Mouse (Mus musculus): ENCODE results near the gene Notch2.
A peak's percentile ranks its signal among the peaks of the same experiment; 100 is the strongest.
"Not testable (repeated sequence)": the region's sequence is repeated elsewhere in the genome, so short reads cannot be mapped to it uniquely, and the experiment has no call there.

The Notch2 gene

GRCm38 (mm10) chr3:98106590-98107313 is 93.4 kb downstream of the Notch2 start:
- DNase-seq: no peak

DNA sequence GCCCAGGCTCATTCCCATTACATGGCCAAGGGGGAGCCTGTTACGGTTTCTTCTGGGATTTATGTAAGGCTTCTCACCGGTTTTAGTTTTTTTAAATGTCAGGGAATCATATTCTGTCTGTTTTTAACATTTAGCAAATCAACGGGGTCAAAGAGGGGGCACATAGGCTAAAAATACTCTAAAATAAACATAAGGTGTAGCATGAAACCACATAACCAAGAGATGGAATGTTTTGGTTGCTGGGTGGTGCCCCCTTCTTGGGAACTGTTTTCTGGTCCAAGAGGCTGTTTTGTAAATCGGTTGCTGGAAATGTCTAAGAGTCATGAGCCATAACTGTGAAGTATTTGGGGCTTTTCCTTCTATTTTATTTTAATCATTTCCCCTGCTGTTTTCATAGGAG is 95.1 kb downstream of the Notch2 start:
- no peak for DNase-seq

- no peak for DNase-seq
These were observed 95.5 kb downstream of the Notch2 start for GRCm38 (mm10) chr3:98108866-98109265.

- no peak for DNase-seq
These were observed 97.3 kb downstream of the Notch2 start for GRCm38 (mm10) chr3:98110610-98111009.

DNA sequence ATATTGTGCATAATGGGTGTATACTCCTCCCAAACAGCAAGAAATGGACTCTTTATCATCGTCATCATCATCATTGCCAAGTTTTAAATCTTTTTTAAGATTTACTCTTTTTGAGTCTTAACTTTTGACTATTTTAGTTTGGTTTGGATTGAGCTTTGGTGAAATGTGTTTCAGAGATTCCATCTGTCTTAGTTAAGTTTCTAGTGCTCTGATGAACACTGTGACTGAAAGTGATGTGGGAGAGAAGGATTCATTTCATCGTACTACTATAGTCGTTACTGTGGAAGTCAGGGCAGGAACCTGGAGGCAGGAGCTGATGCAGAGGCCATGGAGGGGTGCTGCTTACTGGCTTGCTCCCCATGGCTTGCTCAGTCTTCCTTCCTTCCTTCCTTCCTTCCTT is 104.9 kb downstream of the Notch2 start:
- no peak for DNase-seq

DNA sequence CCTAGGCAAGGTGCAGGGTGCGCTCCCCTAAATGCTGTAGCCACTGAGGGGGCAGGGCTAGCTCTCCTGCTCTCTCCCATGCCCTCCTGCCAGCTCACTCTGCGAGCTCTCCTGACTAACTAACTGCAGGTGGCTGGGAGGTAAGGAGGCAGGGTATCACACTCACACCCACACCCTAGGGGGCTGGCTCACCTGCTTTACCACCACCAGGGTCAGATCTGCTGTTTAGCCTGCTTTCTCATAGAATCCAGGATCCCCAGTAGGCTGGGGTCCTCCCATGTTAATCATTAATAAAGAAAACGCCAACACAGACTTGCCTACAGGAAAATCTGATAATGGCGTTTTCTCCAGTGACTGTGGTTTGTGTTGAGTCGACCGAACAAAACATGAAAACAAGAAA is 106.0 kb downstream of the Notch2 start:
- DNase-seq: no peak

GRCm38 (mm10) chr3:98120884-98121283 is 107.6 kb downstream of the Notch2 start:
- DNase-seq: no peak

DNA sequence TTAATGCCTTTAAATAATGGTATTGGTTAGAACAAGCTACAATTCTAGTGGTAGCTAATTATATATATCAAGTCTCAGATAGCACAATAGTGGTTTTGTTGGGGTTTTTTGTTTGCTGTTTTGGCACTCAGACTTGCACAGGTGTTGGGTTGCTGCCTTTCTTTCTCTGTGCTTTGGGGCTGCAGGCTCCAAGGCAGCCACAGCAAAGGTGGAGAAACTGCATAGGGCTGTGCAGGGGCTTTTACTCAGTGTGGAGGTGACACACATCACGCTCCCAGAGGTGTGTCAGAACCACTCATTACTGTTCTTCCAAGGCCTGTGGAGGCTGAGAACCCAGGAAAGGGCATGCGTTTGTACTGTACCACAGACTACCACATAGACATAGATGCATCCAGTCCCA is 114.4 kb downstream of the Notch2 start:
- no peak for DNase-seq

- DNase-seq: no peak
These were observed 115.4 kb downstream of the Notch2 start for GRCm38 (mm10) chr3:98128716-98129115.

GRCm38 (mm10) chr3:98132140-98132539 is 118.8 kb downstream of the Notch2 start:
- DNase-seq: not testable (repeated sequence)

DNA sequence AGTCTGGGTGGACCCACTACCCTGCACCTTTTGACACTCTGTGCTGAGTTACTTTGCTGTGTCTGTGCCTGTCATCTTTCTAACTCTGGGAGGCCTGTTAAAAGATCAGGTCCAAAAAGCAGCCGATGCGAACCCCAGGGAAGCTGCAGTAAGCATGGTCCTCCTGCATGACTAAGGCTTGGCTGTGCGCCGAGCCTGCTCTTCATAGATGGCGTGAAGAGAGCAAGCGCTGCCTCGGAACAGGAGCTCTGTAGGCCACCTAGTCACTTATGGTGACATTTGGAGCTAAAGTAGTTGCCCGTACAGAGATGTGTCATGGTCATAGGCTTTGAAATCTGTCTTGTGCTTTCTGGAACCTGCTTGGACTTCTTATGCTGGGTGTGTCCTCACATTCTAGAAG is 119.3 kb downstream of the Notch2 start:
- no peak for DNase-seq

DNA sequence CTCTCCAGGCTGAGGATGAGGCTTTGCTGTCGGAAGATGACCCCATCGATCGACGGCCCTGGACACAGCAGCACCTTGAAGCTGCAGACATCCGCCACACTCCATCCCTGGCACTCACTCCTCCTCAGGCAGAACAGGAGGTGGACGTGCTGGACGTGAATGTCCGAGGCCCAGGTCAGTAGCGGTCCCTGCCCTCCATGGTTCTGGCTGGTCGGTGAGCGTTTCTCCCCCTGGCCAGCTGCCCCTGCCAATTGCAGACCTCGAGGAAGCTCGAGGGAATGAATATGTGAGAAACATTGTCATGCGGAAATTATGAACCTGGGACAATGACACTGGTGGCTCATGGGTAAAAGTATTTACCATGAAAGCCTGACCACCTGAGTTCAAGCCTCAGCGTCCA is 128.1 kb downstream of the Notch2 start:
- no peak for DNase-seq

GRCm38 (mm10) chr3:98142862-98143261 is 129.5 kb downstream of the Notch2 start:
- DNase-seq: no peak

GRCm38 (mm10) chr3:98145204-98145603 is 131.9 kb downstream of the Notch2 start:
- no peak for DNase-seq

DNA sequence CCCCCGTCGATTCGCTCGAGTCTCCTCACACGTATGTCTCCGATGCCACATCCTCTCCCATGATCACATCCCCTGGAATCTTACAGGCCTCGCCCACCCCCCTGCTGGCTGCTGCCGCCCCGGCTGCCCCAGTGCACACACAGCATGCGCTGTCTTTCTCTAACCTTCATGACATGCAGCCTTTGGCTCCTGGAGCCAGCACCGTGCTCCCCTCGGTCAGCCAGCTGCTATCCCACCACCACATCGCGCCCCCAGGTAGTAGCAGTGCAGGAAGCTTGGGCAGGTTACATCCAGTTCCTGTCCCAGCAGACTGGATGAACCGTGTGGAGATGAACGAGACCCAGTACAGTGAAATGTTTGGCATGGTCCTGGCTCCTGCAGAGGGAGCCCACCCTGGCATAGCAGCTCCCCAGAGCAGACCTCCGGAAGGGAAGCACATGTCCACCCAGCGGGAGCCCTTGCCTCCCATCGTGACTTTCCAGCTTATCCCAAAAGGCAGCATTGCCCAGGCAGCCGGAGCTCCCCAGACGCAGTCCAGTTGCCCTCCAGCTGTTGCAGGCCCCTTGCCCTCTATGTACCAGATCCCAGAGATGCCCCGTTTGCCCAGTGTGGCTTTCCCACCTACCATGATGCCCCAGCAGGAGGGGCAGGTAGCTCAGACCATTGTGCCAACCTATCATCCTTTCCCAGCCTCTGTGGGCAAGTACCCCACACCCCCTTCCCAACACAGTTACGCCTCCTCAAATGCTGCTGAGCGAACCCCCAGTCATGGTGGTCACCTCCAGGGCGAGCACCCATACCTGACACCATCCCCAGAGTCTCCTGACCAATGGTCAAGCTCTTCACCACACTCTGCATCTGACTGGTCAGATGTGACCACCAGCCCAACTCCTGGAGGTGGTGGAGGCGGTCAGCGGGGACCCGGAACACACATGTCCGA is 133.4 kb downstream of the Notch2 start:
- DNase-seq: no peak

- no peak for DNase-seq
These were observed 134.4 kb downstream of the Notch2 start for GRCm38 (mm10) chr3:98147706-98148105.

DNA sequence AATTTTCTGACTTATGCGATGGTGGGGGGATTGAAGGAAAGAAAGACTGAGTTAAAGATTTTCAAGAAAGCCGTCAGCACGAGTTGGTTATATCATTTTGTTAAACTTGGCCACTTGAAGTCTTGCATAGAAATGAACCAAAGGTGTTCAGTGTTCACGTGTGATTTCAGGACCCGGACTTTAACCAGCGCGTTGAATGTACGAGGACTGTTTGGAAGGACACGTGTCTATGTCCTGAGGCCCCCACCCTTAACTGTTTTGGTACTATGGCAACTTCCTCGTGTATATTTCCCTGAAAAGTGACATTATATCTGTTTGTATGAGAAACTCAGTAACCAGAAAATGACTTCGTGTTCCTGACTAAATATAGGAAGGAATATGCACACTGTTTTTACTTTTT is 136.6 kb downstream of the Notch2 start:
- no peak for DNase-seq

DNA sequence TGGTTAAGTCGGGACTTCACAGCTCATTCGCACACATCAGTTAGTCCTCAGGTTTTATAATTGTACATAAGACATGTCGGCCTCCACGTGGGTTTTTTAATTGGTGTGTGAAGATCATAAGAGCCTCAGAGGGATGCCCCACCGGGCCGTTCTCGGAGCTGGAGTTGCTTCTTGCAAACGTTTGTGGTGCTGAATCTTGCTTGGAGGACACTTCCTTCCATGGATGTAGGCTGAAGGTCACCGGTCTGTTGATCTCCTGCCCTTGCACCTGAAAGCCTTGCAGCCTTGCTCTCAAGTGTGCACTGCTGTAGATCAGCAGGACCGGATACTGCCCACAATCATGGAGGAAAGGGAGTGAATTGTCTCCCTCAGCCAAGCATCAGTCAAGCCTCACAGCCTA is 137.7 kb downstream of the Notch2 start:
- no peak for DNase-seq

GRCm38 (mm10) chr3:98153460-98153859 is 140.1 kb downstream of the Notch2 start:
- no peak for DNase-seq

DNA sequence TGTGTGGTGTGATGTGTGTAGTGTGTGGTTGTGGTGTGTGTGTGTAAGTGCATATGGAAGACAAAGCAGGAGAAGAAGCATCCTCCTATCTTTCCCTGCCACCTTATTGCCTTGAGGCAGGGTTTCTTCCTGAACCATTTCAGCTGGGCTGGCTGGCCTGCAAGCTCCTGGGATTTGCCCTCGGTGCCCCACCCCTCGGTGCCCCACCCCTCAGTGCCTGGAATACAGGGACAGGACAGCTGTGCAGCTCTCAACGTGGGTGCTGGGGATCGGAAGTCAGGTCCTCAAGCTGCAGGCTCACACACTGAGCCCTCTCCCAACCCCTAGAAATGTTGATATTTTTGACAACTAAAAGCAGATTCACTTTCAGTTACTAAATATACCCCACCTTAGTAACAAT is 142.8 kb downstream of the Notch2 start:
- no peak for DNase-seq

DNA sequence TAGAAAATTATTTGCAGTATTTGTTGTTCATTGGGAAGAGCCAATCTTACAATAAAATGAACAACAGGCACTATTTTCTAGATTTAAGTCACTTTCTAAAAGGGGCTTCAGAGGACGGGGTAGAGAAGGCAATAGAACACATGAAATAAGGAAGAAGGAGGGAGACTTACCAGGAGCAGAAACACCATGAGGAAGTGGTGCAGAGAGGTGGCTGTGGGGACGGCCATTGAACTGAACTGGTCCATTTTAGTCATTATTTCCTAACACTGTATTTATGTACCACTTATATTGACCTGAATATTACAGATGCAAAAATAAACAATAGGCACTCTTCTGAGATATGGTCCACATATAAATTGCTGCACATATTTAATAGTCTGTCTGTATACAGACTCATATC is 143.7 kb downstream of the Notch2 start:
- no peak for DNase-seq

- no peak for DNase-seq
These were observed 144.3 kb downstream of the Notch2 start for GRCm38 (mm10) chr3:98157585-98157984.

DNA sequence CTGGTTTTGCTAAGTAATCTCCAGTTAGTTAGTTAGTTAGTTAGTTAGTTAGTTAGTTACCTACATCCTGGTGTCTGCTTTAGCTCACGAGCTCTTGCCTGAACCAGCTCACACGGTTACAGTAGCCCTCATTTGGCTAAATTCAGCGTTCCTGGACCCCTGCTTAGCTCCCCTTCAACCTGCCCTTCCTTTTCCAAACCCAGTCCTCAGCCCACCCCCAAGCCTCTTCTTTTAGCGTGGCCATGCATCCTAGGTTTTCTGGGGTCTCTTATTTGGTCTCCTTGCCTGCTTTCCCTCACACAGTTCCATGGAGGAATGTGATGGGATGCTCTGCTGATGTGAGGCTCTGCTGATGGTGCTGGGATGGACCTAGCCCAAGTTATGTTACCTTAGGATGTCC is 145.3 kb downstream of the Notch2 start:
- no peak for DNase-seq

- DNase-seq: peak; percentile 31
These were observed 146.0 kb downstream of the Notch2 start for GRCm38 (mm10) chr3:98159289-98159688.
